8 mouse cellular contexts compared by ENCODE assay signal in genomic region chr2:13575926-13576325, GRCm38 (mm10). TPM values are rescaled to one million over a fixed set of nuclear protein-coding genes. Genes with fewer than 3 reads are reported as not detected.
A peak's percentile ranks its signal among the peaks of the same experiment; 100 is the strongest.
DNase-seq lines count a peak whose midpoint lies in the region; ATAC-seq lines count a peak whose summit lies in the region.

No protein-coding gene starts in this region.

- peaks cover 23% of the 10 kb centered on the region for H3K36me3 ChIP-seq in megakaryocyte, embryonic 14.5 days (replicated peaks; ENCODE audit: low read length)
- H3K36me3 ChIP-seq in heart, embryonic 11.5 days (ENCODE audit: control insufficient read depth, insufficient read depth, low read length), result peaks cover 22% of the 10 kb centered on the region
- 0 out of 2 replicates have a peak, but pooled peaks cover 5% of the 10 kb centered on the region for H3K36me3 ChIP-seq in liver, embryonic 13.5 days
- H3K36me3 ChIP-seq in stomach, embryonic 15.5 days, result peaks cover 3% of the 10 kb centered on the region; the same call in 1 of the 2 replicates

- intact Hi-C loops in left cerebral cortex, postnatal 4 days (cut with DNase I), result loop anchor here (5.0 kb wide), 1 partner anchor 284 kb away; no protein-coding TSS in a partner anchor

- H3K4me1 ChIP-seq in megakaryocyte, embryonic 14.5 days, result peaks cover 36% of the 10 kb centered on the region
- H3K4me1 ChIP-seq in heart, embryonic 11.5 days (ENCODE audit: control insufficient read depth, insufficient read depth, low read length), result peaks cover 14% of the 10 kb centered on the region
- H3K4me1 ChIP-seq in liver, embryonic 13.5 days (replicated peaks), result peaks cover 31% of the 10 kb centered on the region
- H3K4me1 ChIP-seq in stomach, embryonic 15.5 days, result peaks cover 14% of the 10 kb centered on the region

- no peak for DNase-seq in liver, embryonic 13.5 days
- DNase-seq in left cerebral cortex, postnatal 4 days, result no peak
- no peak for DNase-seq in thymus, postnatal 36 days
- DNase-seq in cerebellum, postnatal 4 days (ENCODE audit: low spot score in 2 of 2), result no peak

- WGBS in heart, embryonic 11.5 days (ENCODE audit: insufficient replicate concordance), result 36% methylated on average over 6 of the region's 6 CpGs
- 50% methylated on average over 6 of the region's 6 CpGs for WGBS in liver, embryonic 13.5 days (ENCODE audit: insufficient replicate concordance)
- WGBS in stomach, embryonic 15.5 days, result 15% methylated on average over 6 of the region's 6 CpGs

- H3K27ac ChIP-seq in heart, embryonic 11.5 days (ENCODE audit: low read depth, low read length), result peak overlapping the region; percentile 98
- no peak overlapping the region for H3K27ac ChIP-seq in liver, embryonic 13.5 days
- H3K27ac ChIP-seq in stomach, embryonic 15.5 days, result peak overlapping the region; percentile 17; the same call in 1 of the 2 replicates

- H3K9me3 ChIP-seq in megakaryocyte, embryonic 14.5 days, result no peaks in the 10 kb centered on the region
- H3K9me3 ChIP-seq in heart, embryonic 11.5 days (replicated peaks; ENCODE audit: control insufficient read depth, low read length), result no peaks in the 10 kb centered on the region
- no peaks in the 10 kb centered on the region for H3K9me3 ChIP-seq in liver, embryonic 13.5 days (replicated peaks)
- H3K9me3 ChIP-seq in stomach, embryonic 15.5 days, result no peaks in the 10 kb centered on the region

- peak overlapping the region; percentile 77 for H3K4me2 ChIP-seq in heart, embryonic 11.5 days
- H3K4me2 ChIP-seq in liver, embryonic 13.5 days, result peak overlapping the region; percentile 66
- peak overlapping the region; percentile 65 for H3K4me2 ChIP-seq in stomach, embryonic 15.5 days

- ATAC-seq in megakaryocyte, adult 5-6 weeks (ENCODE audit: poor library complexity, severe bottlenecking), result no peak
- ATAC-seq in heart, embryonic 11.5 days (replicated peaks; ENCODE audit: insufficient number of reproducible peaks, low FRiP score, low TSS enrichment), result no peak
- ATAC-seq in liver, embryonic 13.5 days (ENCODE audit: low read depth), result no peak
- ATAC-seq in stomach, embryonic 15.5 days (ENCODE audit: insufficient read depth, low FRiP score, low read depth), result no peak

- peak overlapping the region; percentile 95 for H3K4me3 ChIP-seq in megakaryocyte, embryonic 14.5 days (replicated peaks)
- peak overlapping the region; percentile 94 for H3K4me3 ChIP-seq in heart, embryonic 11.5 days (ENCODE audit: low read depth, low read length)
- H3K4me3 ChIP-seq in liver, embryonic 13.5 days (replicated peaks), result peak overlapping the region; percentile 60
- H3K4me3 ChIP-seq in stomach, embryonic 15.5 days (replicated peaks), result peak overlapping the region; percentile 62

- H3K27me3 ChIP-seq in megakaryocyte, embryonic 14.5 days (replicated peaks), result peaks cover 50% of the 10 kb centered on the region
- no peaks in the 10 kb centered on the region for H3K27me3 ChIP-seq in heart, embryonic 11.5 days (ENCODE audit: control insufficient read depth, insufficient read depth, low read length)
- peaks cover 54% of the 10 kb centered on the region for H3K27me3 ChIP-seq in liver, embryonic 13.5 days
- no peaks in the 10 kb centered on the region for H3K27me3 ChIP-seq in stomach, embryonic 15.5 days (replicated peaks)

- H3K9ac ChIP-seq in heart, embryonic 11.5 days (ENCODE audit: low read depth, low read length), result peak overlapping the region; percentile 95
- H3K9ac ChIP-seq in liver, embryonic 13.5 days, result peak overlapping the region; percentile 67
- no peak overlapping the region; the same call in 1 of the 2 replicates for H3K9ac ChIP-seq in stomach, embryonic 15.5 days

RNA-seq across cellular contexts. Expression of gene Vim, which starts 2.2 kb away (rescaled TPM):
- polyA plus RNA-seq in megakaryocyte, embryonic 14.5 days (2012; ENCODE audit: insufficient read depth, low replicate concordance), result 168 and 727 TPM in 2 replicates
- total RNA-seq in megakaryocyte, adult 5-6 weeks (2015), result 3,013 and 3,476 TPM in 2 replicates
- total RNA-seq in megakaryocyte, adult 5-6 weeks (2017), result 2,898 and 3,189 TPM in 2 replicates
- polyA plus RNA-seq in heart, embryonic 11.5 days (2014; fragmentation: Nextera tagmentation; extraction: Ambion mirVana), result 867 and 947 TPM in 2 replicates
- polyA plus RNA-seq in liver, embryonic 13.5 days (2015; fragmentation: Nextera tagmentation; extraction: Ambion mirVana), result 95.1 and 97.9 TPM in 2 replicates
- 469 and 485 TPM in 2 replicates for polyA plus RNA-seq in stomach, embryonic 15.5 days (2015; fragmentation: Nextera tagmentation; extraction: Ambion mirVana)
- 100 to 1,000 TPM; 154 to 160 TPM for total RNA-seq in left cerebral cortex, postnatal 4 days (2021)

RNA-seq across cellular contexts. Expression of gene Trdmt1, which starts 31.5 kb away (rescaled TPM):
- 0.82 TPM in 1 of 2 replicates, not detected in the other for polyA plus RNA-seq in megakaryocyte, embryonic 14.5 days (2012; ENCODE audit: insufficient read depth, low replicate concordance)
- total RNA-seq in megakaryocyte, adult 5-6 weeks (2015), result 11.9 and 15.6 TPM in 2 replicates
- total RNA-seq in megakaryocyte, adult 5-6 weeks (2017), result 16.5 and 21.9 TPM in 2 replicates
- 8.2 and 9.0 TPM in 2 replicates for polyA plus RNA-seq in heart, embryonic 11.5 days (2014; fragmentation: Nextera tagmentation; extraction: Ambion mirVana)
- 4.8 and 5.3 TPM in 2 replicates for polyA plus RNA-seq in liver, embryonic 13.5 days (2015; fragmentation: Nextera tagmentation; extraction: Ambion mirVana)
- 7.6 and 11.0 TPM in 2 replicates for polyA plus RNA-seq in stomach, embryonic 15.5 days (2015; fragmentation: Nextera tagmentation; extraction: Ambion mirVana)
- 1 to 10 TPM; 5.2 to 7.2 TPM for total RNA-seq in left cerebral cortex, postnatal 4 days (2021)
